Mouse (Mus musculus) kidney, adult 2 months (tissue): ENCODE data around the gene Elmo1. TPM values are rescaled to one million over a fixed set of nuclear protein-coding genes. Genes with fewer than 3 reads are reported as not detected.

Experiments used
- DNase-seq: peaks from one replicate; pipeline ENCODE4 v3.0.0; 2021
- H3K27ac ChIP-seq: fragments of 200-500 bp; 2 replicates; pipeline ENCODE4 v1.5.1; 2012; ENCODE audit warnings: low read depth, low read length, control low read depth, inconsistent platforms; ENCODE audit not compliant: insufficient read depth
- H3K27me3 ChIP-seq: fragments of 200-500 bp; replicated peaks from 2 replicates; pipeline ENCODE4 v1.6.1; 2012; ENCODE audit warnings: mild to moderate bottlenecking, moderate library complexity, low read length, inconsistent platforms; ENCODE audit not compliant: control insufficient read depth, insufficient read depth
- H3K36me3 ChIP-seq: fragments of 200-500 bp; 2 replicates; pipeline ENCODE4 v1.6.1; 2012; ENCODE audit warnings: mild to moderate bottlenecking, moderate library complexity, low read length, inconsistent platforms; ENCODE audit not compliant: control insufficient read depth, insufficient read depth
- H3K4me1 ChIP-seq: fragments of 200-500 bp; 2 replicates; pipeline ENCODE4 v1.6.1; 2011; ENCODE audit warnings: low read length; ENCODE audit not compliant: control insufficient read depth, insufficient read depth
- H3K4me3 ChIP-seq: fragments of 200-500 bp; 2 replicates; pipeline ENCODE4 v1.5.1; 2011; ENCODE audit warnings: mild to moderate bottlenecking, low read depth, low read length, control low read depth; ENCODE audit not compliant: insufficient read depth
- CTCF ChIP-seq: fragments of 200-500 bp; conservative IDR thresholded peaks from 2 replicates; pipeline ENCODE4 v1.5.1; 2011; ENCODE audit warnings: low read depth, mild to moderate bottlenecking, control low read depth, low read length, moderate library complexity, mixed read lengths; ENCODE audit not compliant: insufficient read depth, insufficient read length
- POLR2A ChIP-seq: fragments of 200-500 bp; IDR thresholded peaks from one replicate; pipeline ENCODE4 v1.6.1; 2011; ENCODE audit warnings: low read depth, low read length, control low read depth
- WGBS: fragments of 180-500 bp; shearing (Covaris S2); methylation state at CpG from one replicate; pipeline ENCODE4 v1.1.7; 2018; 5-methylcytosine and 5-hydroxymethylcytosine counted together
- polyA plus RNA-seq: library from polyadenylated mRNA; depleted of rRNA; stranded (reverse); fragments of >200 nt; gene quantifications from 2 replicates; pipeline ENCODE4 v1.2.3, GENCODE M21; 2012

Elmo1 gene
- polyA plus RNA-seq, 1 experiment = 4.5 TPM

- Histone ChIP-seq H3K27me3 (no peaks in the 10 kb centered on the region), H3K27ac (no peak overlapping the region), H3K4me3 (no peak overlapping the region), H3K4me1 (peaks cover 6% of the 10 kb centered on the region; the same call in 1 of the 2 replicates), H3K36me3 (no peaks in the 10 kb centered on the region)
- no peak for DNase-seq
- no peak for TF ChIP-seq CTCF
- TF ChIP-seq POLR2A = no peak
- WGBS = 70% methylated on average over 3 of the region's 3 CpGs
These were observed 84.4 kb downstream of the Elmo1 start for GRCm38 (mm10) chr13:20174655-20175280.

GRCm38 (mm10) chr13:20180738-20181137 is 90.3 kb downstream of the Elmo1 start:
- Histone ChIP-seq H3K27ac (no peak overlapping the region), H3K4me3 (no peak overlapping the region), H3K27me3 (no peaks in the 10 kb centered on the region), H3K36me3 (no peaks in the 10 kb centered on the region), H3K4me1 (no peaks in the 10 kb centered on the region)
- DNase-seq = no peak
- WGBS = 82% methylated on average over 5 of the region's 5 CpGs
- TF ChIP-seq POLR2A (no peak), CTCF (no peak)

GRCm38 (mm10) chr13:20181321-20181720 is 90.9 kb downstream of the Elmo1 start:
- H3K4me3 ChIP-seq = no peak overlapping the region
- WGBS = 38% methylated on average over 4 of the region's 4 CpGs
- 0 out of 2 replicates have a peak overlapping the region, but pooled peaks have one; percentile 10 for H3K27ac ChIP-seq
- DNase-seq = peak; percentile 71
- H3K36me3 ChIP-seq = no peaks in the 10 kb centered on the region
- TF ChIP-seq POLR2A = no peak
- no peaks in the 10 kb centered on the region for H3K4me1 ChIP-seq
- H3K27me3 ChIP-seq = no peaks in the 10 kb centered on the region

GRCm38 (mm10) chr13:20182239-20182825 is 91.9 kb downstream of the Elmo1 start:
- no peak for TF ChIP-seq CTCF
- TF ChIP-seq POLR2A = no peak
- peak; percentile 31 for DNase-seq
- WGBS = 88% methylated on average over 6 of the region's 6 CpGs
- Histone ChIP-seq H3K27ac (no peak overlapping the region), H3K4me1 (no peaks in the 10 kb centered on the region), H3K27me3 (no peaks in the 10 kb centered on the region), H3K36me3 (no peaks in the 10 kb centered on the region), H3K4me3 (no peak overlapping the region)

- WGBS = 23% methylated on average over 9 of the region's 9 CpGs
- Histone ChIP-seq H3K4me1 (no peaks in the 10 kb centered on the region), H3K27me3 (no peaks in the 10 kb centered on the region), H3K4me3 (no peak overlapping the region), H3K27ac (no peak overlapping the region), H3K36me3 (no peaks in the 10 kb centered on the region)
- TF ChIP-seq POLR2A (no peak), CTCF (0 out of 2 replicates have a peak, but pooled peaks have one; percentile 16)
- no peak for DNase-seq
These were observed 93.3 kb downstream of the Elmo1 start for GRCm38 (mm10) chr13:20183512-20184238.

- TF ChIP-seq POLR2A (no peak), CTCF (no peak)
- WGBS = 69% methylated on average over 13 of the region's 13 CpGs
- no peak overlapping the region for H3K27ac ChIP-seq
- H3K27me3 ChIP-seq = no peaks in the 10 kb centered on the region
- no peaks in the 10 kb centered on the region for H3K4me1 ChIP-seq
- peak; percentile 48 for DNase-seq
- H3K36me3 ChIP-seq = no peaks in the 10 kb centered on the region
- no peak overlapping the region for H3K4me3 ChIP-seq
These were observed 94.0 kb downstream of the Elmo1 start for GRCm38 (mm10) chr13:20184239-20185033.
